Mouse (Mus musculus) embryonic fibroblast, embryonic 13.5 days (primary cell): ENCODE data around the gene 4930568D16Rik.

Experiments
- CTCF ChIP-seq: IDR thresholded peaks from 2 replicates; pipeline ENCODE4 v1.5.1; 2011; ENCODE audit warnings: mild to moderate bottlenecking, control low read depth, low read length, moderate library complexity, borderline replicate concordance; ENCODE audit not compliant: insufficient read depth
- POLR2A ChIP-seq: IDR thresholded peaks from 2 replicates; pipeline ENCODE4 v1.6.1; 2011; ENCODE audit warnings: low read depth, mild to moderate bottlenecking, control low read depth, low read length, moderate library complexity

DNA sequence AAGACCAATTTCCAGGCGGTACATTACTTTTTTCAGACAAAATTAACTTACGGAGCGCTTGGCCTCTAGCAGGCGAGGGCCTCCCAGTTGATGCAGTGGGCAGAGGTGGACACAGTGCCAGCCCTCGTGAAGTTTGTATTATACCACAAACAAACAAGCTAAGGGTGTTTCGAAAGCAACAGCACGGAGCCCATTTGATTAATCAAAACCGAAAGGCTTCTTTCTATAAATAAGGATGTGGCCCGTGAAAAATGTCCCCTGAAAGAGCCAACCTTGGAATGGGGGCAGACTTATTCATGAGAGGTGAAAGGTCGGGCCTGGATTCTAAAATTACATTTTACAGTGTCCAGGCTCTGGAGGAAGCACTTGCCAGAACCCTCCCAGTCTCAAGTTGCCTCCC is 30.1 kb downstream of the 4930568D16Rik start:
- TF ChIP-seq POLR2A: no peak
- no peak for TF ChIP-seq CTCF
